Mouse (Mus musculus): ENCODE measurements around the gene Greb1. TPM values are rescaled to one million over a fixed set of nuclear protein-coding genes. Genes with fewer than 3 reads are reported as not detected.

The Greb1 gene
- total and polyA plus RNA-seq, 3 experiments, result 0.25 to 0.51 (median 0.39) TPM

DNA sequence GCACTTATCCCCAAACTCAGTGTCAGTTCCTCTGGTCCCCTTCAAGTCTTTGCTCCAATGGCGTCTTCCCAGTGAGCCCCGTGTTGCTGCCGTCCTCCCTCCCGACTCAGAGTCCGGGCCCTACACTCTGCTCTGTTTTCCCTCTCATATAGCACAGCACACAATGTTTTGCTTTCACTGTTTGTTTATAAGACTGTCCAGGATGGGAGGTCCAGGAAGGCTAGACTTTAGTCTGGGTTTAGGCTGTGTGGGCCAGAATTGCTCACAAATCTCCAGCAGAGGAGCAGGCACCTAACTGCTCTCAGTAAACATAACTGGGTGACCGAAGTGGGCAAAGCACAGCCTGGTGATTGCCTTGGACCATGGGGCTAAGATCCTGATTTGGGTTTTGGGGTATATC, 167.5 kb downstream of the Greb1 start:
- DNase-seq, result no peak
- Histone ChIP-seq H3K9ac (ENCODE audit: low read depth, low read length) (no peak overlapping the region), H3K4me3 (no peak overlapping the region), H3K27ac (no peak overlapping the region), H3K36me3 (ENCODE audit: control insufficient read depth, insufficient read depth, low read length) (peaks cover 9% of the 10 kb centered on the region; the same call in 1 of the 2 replicates), H3K79me2 (replicated peaks; ENCODE audit: control insufficient read depth, insufficient read depth, low read length) (no peaks in the 10 kb centered on the region), H3K4me1 (ENCODE audit: control insufficient read depth, insufficient read depth, low read length) (peaks cover 6% of the 10 kb centered on the region), H3K27me3 (ENCODE audit: control insufficient read depth, insufficient read depth, low read length) (no peaks in the 10 kb centered on the region)
- TF ChIP-seq POLR2A (IDR thresholded peaks at IDR 0.05; ENCODE audit: insufficient read depth, low read depth, low read length) (no peak), EP300 (IDR thresholded peaks at IDR 0.05; ENCODE audit: insufficient read depth, low read depth, low read length) (no peak), CTCF (IDR thresholded peaks at IDR 0.05) (no peak)
- WGBS, result 76% methylated on average over 6 of the region's 6 CpGs
- intact Hi-C loops (cut with DNase I), result no loop called here

DNA sequence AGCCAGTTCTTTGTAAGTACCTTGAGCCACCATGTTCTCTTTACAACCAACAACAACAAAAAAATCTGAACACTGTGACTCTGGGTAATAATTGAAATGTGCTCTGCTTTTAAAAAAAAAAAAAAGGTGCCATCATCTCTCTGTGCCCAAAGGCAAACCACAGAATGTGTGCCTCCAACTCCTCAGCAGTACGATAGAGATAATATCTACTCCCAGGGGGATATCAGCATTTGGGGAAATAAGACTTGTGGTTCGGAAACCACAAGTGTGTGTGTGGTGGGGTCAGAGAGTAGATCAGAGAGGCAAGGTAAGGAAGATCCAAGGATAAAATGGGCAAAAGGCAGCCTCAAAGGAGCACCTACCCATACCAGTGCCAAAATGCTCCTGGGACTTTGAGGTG, 169.3 kb downstream of the Greb1 start:
- H3K27ac ChIP-seq, result peak overlapping the region; percentile 72
- intact Hi-C loops (cut with DNase I), result no loop called here
- 59% methylated on average over 2 of the region's 2 CpGs for WGBS
- peaks cover 5% of the 10 kb centered on the region for H3K4me1 ChIP-seq (ENCODE audit: control insufficient read depth, insufficient read depth, low read length)
- TF ChIP-seq POLR2A (IDR thresholded peaks at IDR 0.05; ENCODE audit: insufficient read depth, low read depth, low read length) (no peak), EP300 (IDR thresholded peaks at IDR 0.05; ENCODE audit: insufficient read depth, low read depth, low read length) (no peak), CTCF (IDR thresholded peaks at IDR 0.05) (no peak)
- H3K79me2 ChIP-seq (replicated peaks; ENCODE audit: control insufficient read depth, insufficient read depth, low read length), result no peaks in the 10 kb centered on the region
- no peak overlapping the region for H3K4me3 ChIP-seq
- H3K9ac ChIP-seq (ENCODE audit: low read depth, low read length), result no peak overlapping the region
- DNase-seq, result no peak
- H3K27me3 ChIP-seq (ENCODE audit: control insufficient read depth, insufficient read depth, low read length), result no peaks in the 10 kb centered on the region
- peaks cover 5% of the 10 kb centered on the region; the same call in 1 of the 2 replicates for H3K36me3 ChIP-seq (ENCODE audit: control insufficient read depth, insufficient read depth, low read length)

DNA sequence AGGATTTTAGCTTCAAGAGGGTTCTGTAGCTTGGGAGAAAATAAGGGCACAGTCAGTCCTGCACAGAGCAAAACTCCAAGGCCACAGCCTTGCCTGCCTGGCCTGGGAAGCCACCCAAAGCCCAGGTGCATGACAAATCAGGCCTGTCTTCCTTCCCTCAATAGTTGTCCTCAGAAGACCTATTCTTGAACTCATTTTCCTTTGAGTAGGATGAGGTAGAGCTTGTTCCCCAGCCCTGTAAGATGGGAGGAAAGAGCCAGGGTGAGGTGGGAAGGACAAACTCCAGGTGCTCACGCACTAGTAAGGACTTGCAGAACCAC, 169.9 kb downstream of the Greb1 start:
- Histone ChIP-seq H3K4me1 (ENCODE audit: control insufficient read depth, insufficient read depth, low read length) (peaks cover 5% of the 10 kb centered on the region), H3K27me3 (ENCODE audit: control insufficient read depth, insufficient read depth, low read length) (no peaks in the 10 kb centered on the region), H3K9ac (ENCODE audit: low read depth, low read length) (no peak overlapping the region), H3K36me3 (ENCODE audit: control insufficient read depth, insufficient read depth, low read length) (peaks cover 5% of the 10 kb centered on the region; the same call in 1 of the 2 replicates), H3K79me2 (replicated peaks; ENCODE audit: control insufficient read depth, insufficient read depth, low read length) (no peaks in the 10 kb centered on the region), H3K4me3 (no peak overlapping the region), H3K27ac (peak overlapping the region; percentile 72)
- intact Hi-C loops (cut with DNase I), result no loop called here
- TF ChIP-seq POLR2A (IDR thresholded peaks at IDR 0.05; ENCODE audit: insufficient read depth, low read depth, low read length) (no peak), CTCF (IDR thresholded peaks at IDR 0.05) (no peak), EP300 (IDR thresholded peaks at IDR 0.05; ENCODE audit: insufficient read depth, low read depth, low read length) (no peak)
- peak in 1 of 2 experiments; percentile 45 for DNase-seq
- 83% methylated on average over 1 of the region's 1 CpGs for WGBS

DNA sequence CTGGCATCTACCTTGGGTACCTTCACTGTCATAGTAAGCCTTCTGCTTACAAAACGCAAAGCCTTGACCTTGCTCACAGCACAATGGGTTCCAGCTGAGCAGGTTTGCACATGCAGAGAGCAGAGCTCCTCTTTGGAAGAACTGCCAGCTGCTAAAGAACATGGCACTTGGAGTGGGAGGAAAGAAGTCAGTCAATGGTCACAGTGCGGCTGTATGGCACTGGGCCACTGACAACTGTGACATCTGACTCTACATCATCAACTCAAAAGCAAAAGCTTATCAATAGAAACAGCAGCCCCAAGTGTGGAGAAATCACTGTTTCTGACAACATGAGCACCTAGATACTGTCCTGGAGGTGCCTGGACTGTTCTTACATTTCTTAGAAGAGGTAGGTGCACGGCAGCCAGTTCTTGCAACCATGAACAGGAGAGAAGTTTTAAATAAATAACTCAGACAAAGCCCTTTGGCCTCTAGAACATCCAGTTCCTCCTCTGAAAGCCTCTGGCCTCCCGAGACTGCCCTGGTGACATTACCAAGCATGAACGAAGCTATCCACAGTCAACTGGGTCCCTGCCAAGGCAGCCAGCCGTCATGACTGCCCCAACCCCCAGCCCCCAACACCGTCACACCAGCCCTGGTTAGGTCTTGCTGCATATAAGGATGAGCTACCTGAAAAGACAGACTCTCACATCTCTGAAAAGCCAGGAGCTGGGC, 170.4 kb downstream of the Greb1 start:
- Histone ChIP-seq H3K27me3 (ENCODE audit: control insufficient read depth, insufficient read depth, low read length) (no peaks in the 10 kb centered on the region), H3K27ac (peak overlapping the region; percentile 72), H3K4me3 (no peak overlapping the region), H3K36me3 (ENCODE audit: control insufficient read depth, insufficient read depth, low read length) (peaks cover 5% of the 10 kb centered on the region; the same call in 1 of the 2 replicates), H3K4me1 (ENCODE audit: control insufficient read depth, insufficient read depth, low read length) (peaks cover 5% of the 10 kb centered on the region), H3K79me2 (replicated peaks; ENCODE audit: control insufficient read depth, insufficient read depth, low read length) (no peaks in the 10 kb centered on the region), H3K9ac (ENCODE audit: low read depth, low read length) (no peak overlapping the region)
- WGBS, result 35% methylated on average over 7 of the region's 7 CpGs
- intact Hi-C loops (cut with DNase I), result no loop called here
- TF ChIP-seq POLR2A (IDR thresholded peaks at IDR 0.05; ENCODE audit: insufficient read depth, low read depth, low read length) (no peak), EP300 (IDR thresholded peaks at IDR 0.05; ENCODE audit: insufficient read depth, low read depth, low read length) (0 out of 2 replicates have a peak, but pooled peaks have one; percentile 42), CTCF (IDR thresholded peaks at IDR 0.05) (no peak)
- peak in 1 of 2 experiments; percentile 62 for DNase-seq

Small RNA genes within 50 kb of the gene (microRNA-seq; reads per million reads assigned to microRNA genes)
- gene Gm44305, result 0 reads per million in 2 experiments

Other genes starting within 250 kb of the Greb1 start
- gene Lpin1, start 189.9 kb downstream of the Greb1 start, total RNA-seq (2021), result 100 to 1,000 TPM; 160 to 171 TPM
- 96.8 and 110 TPM in 2 replicates for gene Lpin1, start 189.9 kb downstream of the Greb1 start, polyA plus RNA-seq (2012; rRNA removed)
- 1 to 10 TPM; 7.9 to 9.3 TPM for gene Ntsr2, start 147.5 kb downstream of the Greb1 start, total RNA-seq (2021)
- 15.1 and 20.5 TPM in 2 replicates for gene Ntsr2, start 147.5 kb downstream of the Greb1 start, polyA plus RNA-seq (2012; rRNA removed)
- 10 to 100 TPM; 79.1 to 84.1 TPM for gene E2f6, start 10.1 kb upstream of the Greb1 start, total RNA-seq (2021)
- 46.7 and 87.4 TPM in 2 replicates for gene E2f6, start 10.1 kb upstream of the Greb1 start, polyA plus RNA-seq (2012; rRNA removed)
- 10 to 100 TPM; 78.0 to 80.2 TPM for gene Rock2, start 94.0 kb upstream of the Greb1 start, total RNA-seq (2021)
- gene Rock2, start 94.0 kb upstream of the Greb1 start, polyA plus RNA-seq (2012; rRNA removed), result 11.2 and 27.6 TPM in 2 replicates
- 1 to 10 TPM; 2.6 to 2.8 TPM for gene Pqlc3, start 199.5 kb upstream of the Greb1 start, total RNA-seq (2021)
- gene Pqlc3, start 199.5 kb upstream of the Greb1 start, polyA plus RNA-seq (2012; rRNA removed), result 13.6 and 15.8 TPM in 2 replicates
- under 1 TPM in 1 of 2 experiments, not detected in 1; 0.14 TPM for gene 2410004P03Rik, start 210.8 kb upstream of the Greb1 start, total RNA-seq (2021)
- 0.41 and 0.84 TPM in 2 replicates for gene 2410004P03Rik, start 210.8 kb upstream of the Greb1 start, polyA plus RNA-seq (2012; rRNA removed)